Mouse (Mus musculus) urinary bladder, postnatal 10 days (tissue): ENCODE measurements around the gene Rinl.

Experiments used
- DNase-seq: peaks from one replicate; pipeline ENCODE4 v3.0.0; 2022; ENCODE audit warnings: low spot score

Gene Rinl

GRCm38 (mm10) chr7:28823932-28824331 is 35.2 kb downstream of the Rinl start:
- no peak for DNase-seq

GRCm38 (mm10) chr7:28824941-28825685 is 36.3 kb downstream of the Rinl start, which contains the start of gene Ech1:
Gene Ech1 (plus strand): TSS chr7:28825217.
- peak; percentile 73 for DNase-seq

- no peak for DNase-seq
These were observed 37.1 kb downstream of the Rinl start for GRCm38 (mm10) chr7:28825686-28826401.

GRCm38 (mm10) chr7:28826402-28826772 is 37.6 kb downstream of the Rinl start:
- no peak for DNase-seq

GRCm38 (mm10) chr7:28827338-28827737 is 38.6 kb downstream of the Rinl start:
- no peak for DNase-seq

GRCm38 (mm10) chr7:28829821-28830220 is 41.1 kb downstream of the Rinl start:
- no peak for DNase-seq

GRCm38 (mm10) chr7:28830981-28831380 is 42.2 kb downstream of the Rinl start:
- no peak for DNase-seq

- no peak for DNase-seq
These were observed 42.8 kb downstream of the Rinl start for GRCm38 (mm10) chr7:28831411-28832125.

GRCm38 (mm10) chr7:28832137-28832536 is 43.4 kb downstream of the Rinl start:
- no peak for DNase-seq

GRCm38 (mm10) chr7:28833723-28834347 is 45.1 kb downstream of the Rinl start, which contains the start of gene Lgals4:
Gene Lgals4 (plus strand): TSS chr7:28833854.
- no peak for DNase-seq

GRCm38 (mm10) chr7:28836936-28837335 is 48.2 kb downstream of the Rinl start:
- DNase-seq = no peak

GRCm38 (mm10) chr7:28838331-28838730 is 49.6 kb downstream of the Rinl start:
- DNase-seq = no peak

GRCm38 (mm10) chr7:28847273-28847672 is 58.5 kb downstream of the Rinl start:
- no peak for DNase-seq
